Mouse (Mus musculus): ENCODE measurements around the gene Eif2d. TPM values are rescaled to one million over a fixed set of nuclear protein-coding genes. Genes with fewer than 3 reads are reported as not detected.

The Eif2d gene
- polyA plus RNA-seq, 1 experiment, result 41.9 TPM

DNA sequence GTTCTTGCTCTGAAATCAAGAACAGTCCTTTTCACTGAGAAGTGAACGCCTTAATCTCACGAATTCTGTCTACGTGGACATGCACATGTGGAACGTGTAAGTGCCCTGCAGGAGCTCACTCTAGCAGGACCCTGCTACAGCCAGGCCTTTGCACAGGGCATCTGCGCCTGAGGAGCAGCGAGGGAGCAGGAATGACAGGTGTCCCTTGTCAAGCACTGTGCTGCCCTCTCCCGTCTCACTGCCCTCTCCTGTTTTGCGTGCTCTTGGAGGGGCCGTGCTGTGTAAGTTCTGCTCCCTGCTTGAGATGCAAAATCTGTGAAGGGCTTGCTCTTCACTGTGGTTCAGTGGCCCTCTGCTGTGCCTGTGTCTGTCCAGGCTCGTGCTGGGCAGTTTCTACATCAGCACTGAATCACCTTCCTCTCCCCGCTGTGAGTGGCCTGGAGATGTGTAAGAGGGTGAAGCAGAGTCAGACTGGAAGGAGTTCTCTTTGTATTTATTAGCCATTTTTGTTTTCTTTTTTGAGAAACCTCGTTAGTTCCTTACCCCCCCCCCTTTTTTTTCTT lies 21.4 kb downstream of the Eif2d start:
- H3K27ac ChIP-seq (ENCODE audit: control insufficient read depth, insufficient read depth, low read length), result no peak overlapping the region
- 93% methylated on average over 12 of the region's 12 CpGs for WGBS
- TF ChIP-seq POLR2A (IDR thresholded peaks at IDR 0.05; ENCODE audit: control insufficient read depth, extremely low read depth, insufficient read depth, low read length, poor library complexity) (no peak), CTCF (IDR thresholded peaks at IDR 0.05; ENCODE audit: borderline replicate concordance, control insufficient read depth, extremely low read depth, insufficient read depth, low read length, poor library complexity) (no peak)
- H3K36me3 ChIP-seq (ENCODE audit: control insufficient read depth, insufficient read depth, low read length), result peaks cover 65% of the 10 kb centered on the region
- no peak for DNase-seq
- H3K4me3 ChIP-seq (ENCODE audit: control insufficient read depth, insufficient read depth, low read length), result no peak overlapping the region
- H3K4me1 ChIP-seq (replicated peaks; ENCODE audit: control insufficient read depth, insufficient read depth, low read length), result no peaks in the 10 kb centered on the region
- H3K27me3 ChIP-seq (ENCODE audit: control insufficient read depth, insufficient read depth, low read length), result no peaks in the 10 kb centered on the region

GRCm38 (mm10) chr1:131175189-131175588 lies 22.2 kb downstream of the Eif2d start:
- Histone ChIP-seq H3K27ac (ENCODE audit: control insufficient read depth, insufficient read depth, low read length) (no peak overlapping the region), H3K4me1 (replicated peaks; ENCODE audit: control insufficient read depth, insufficient read depth, low read length) (no peaks in the 10 kb centered on the region), H3K27me3 (ENCODE audit: control insufficient read depth, insufficient read depth, low read length) (no peaks in the 10 kb centered on the region), H3K4me3 (ENCODE audit: control insufficient read depth, insufficient read depth, low read length) (no peak overlapping the region), H3K36me3 (ENCODE audit: control insufficient read depth, insufficient read depth, low read length) (peaks cover 73% of the 10 kb centered on the region)
- DNase-seq, result no peak
- TF ChIP-seq CTCF (IDR thresholded peaks at IDR 0.05; ENCODE audit: borderline replicate concordance, control insufficient read depth, extremely low read depth, insufficient read depth, low read length, poor library complexity) (no peak), POLR2A (IDR thresholded peaks at IDR 0.05; ENCODE audit: control insufficient read depth, extremely low read depth, insufficient read depth, low read length, poor library complexity) (no peak)
- WGBS, result 100% methylated on average over 1 of the region's 1 CpGs

GRCm38 (mm10) chr1:131175819-131176218 lies 22.8 kb downstream of the Eif2d start:
- Histone ChIP-seq H3K27ac (ENCODE audit: control insufficient read depth, insufficient read depth, low read length) (no peak overlapping the region), H3K27me3 (ENCODE audit: control insufficient read depth, insufficient read depth, low read length) (no peaks in the 10 kb centered on the region), H3K36me3 (ENCODE audit: control insufficient read depth, insufficient read depth, low read length) (peaks cover 74% of the 10 kb centered on the region), H3K4me3 (ENCODE audit: control insufficient read depth, insufficient read depth, low read length) (no peak overlapping the region), H3K4me1 (replicated peaks; ENCODE audit: control insufficient read depth, insufficient read depth, low read length) (no peaks in the 10 kb centered on the region)
- no peak for DNase-seq
- TF ChIP-seq CTCF (IDR thresholded peaks at IDR 0.05; ENCODE audit: borderline replicate concordance, control insufficient read depth, extremely low read depth, insufficient read depth, low read length, poor library complexity), result no peak
- no peak for TF ChIP-seq POLR2A (IDR thresholded peaks at IDR 0.05; ENCODE audit: control insufficient read depth, extremely low read depth, insufficient read depth, low read length, poor library complexity)
- 99% methylated on average over 8 of the region's 8 CpGs for WGBS

DNA sequence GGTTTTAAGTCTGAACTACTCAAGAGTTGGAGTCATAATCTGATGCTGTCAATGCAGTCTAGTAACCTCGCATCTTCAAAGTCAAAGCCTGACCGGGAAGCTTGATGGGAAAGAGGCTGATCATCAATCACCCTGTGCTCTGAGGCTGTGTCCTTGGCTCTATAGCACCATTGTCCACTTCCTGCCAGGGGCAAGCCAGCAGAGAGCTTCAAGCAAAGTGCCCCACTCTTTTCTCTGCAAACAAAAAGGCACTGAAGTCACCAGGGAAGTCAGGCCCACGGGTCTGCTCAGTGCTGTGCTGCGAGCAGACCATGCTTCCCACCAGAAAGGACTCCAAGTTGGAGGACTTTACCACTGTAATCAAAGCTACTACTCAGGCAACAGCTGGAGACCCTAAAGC lies 24.3 kb downstream of the Eif2d start:
- no peaks in the 10 kb centered on the region for H3K27me3 ChIP-seq (ENCODE audit: control insufficient read depth, insufficient read depth, low read length)
- no peak for DNase-seq
- H3K36me3 ChIP-seq (ENCODE audit: control insufficient read depth, insufficient read depth, low read length), result peaks cover 71% of the 10 kb centered on the region
- H3K4me3 ChIP-seq (ENCODE audit: control insufficient read depth, insufficient read depth, low read length), result no peak overlapping the region
- peaks cover 5% of the 10 kb centered on the region for H3K4me1 ChIP-seq (replicated peaks; ENCODE audit: control insufficient read depth, insufficient read depth, low read length)
- 96% methylated on average over 4 of the region's 4 CpGs for WGBS
- no peak overlapping the region for H3K27ac ChIP-seq (ENCODE audit: control insufficient read depth, insufficient read depth, low read length)
- TF ChIP-seq POLR2A (IDR thresholded peaks at IDR 0.05; ENCODE audit: control insufficient read depth, extremely low read depth, insufficient read depth, low read length, poor library complexity), result no peak
- TF ChIP-seq CTCF (IDR thresholded peaks at IDR 0.05; ENCODE audit: borderline replicate concordance, control insufficient read depth, extremely low read depth, insufficient read depth, low read length, poor library complexity), result no peak

GRCm38 (mm10) chr1:131178083-131178482 lies 25.1 kb downstream of the Eif2d start:
- peaks cover 66% of the 10 kb centered on the region for H3K36me3 ChIP-seq (ENCODE audit: control insufficient read depth, insufficient read depth, low read length)

DNA sequence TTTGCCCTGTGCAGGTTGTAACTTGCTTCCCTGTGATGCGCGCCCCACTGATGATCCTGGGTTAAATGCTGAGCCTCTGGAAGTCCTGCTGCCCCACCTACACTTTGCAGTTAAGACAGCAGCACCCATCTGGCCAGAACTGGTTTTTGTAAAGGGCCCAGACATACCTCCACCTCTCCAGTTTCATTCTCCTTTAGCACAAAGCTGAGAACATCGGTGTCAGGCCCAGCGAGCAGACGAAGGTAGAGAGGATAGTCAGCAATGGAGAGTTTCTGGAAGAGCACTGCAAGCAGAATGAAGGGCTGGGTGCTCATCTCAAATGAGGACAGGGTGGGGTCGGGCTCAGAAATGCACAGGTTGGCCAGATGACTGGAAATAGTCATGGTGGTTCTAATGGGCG lies 27.4 kb downstream of the Eif2d start:
- 97% methylated on average over 7 of the region's 7 CpGs for WGBS
- H3K27me3 ChIP-seq (ENCODE audit: control insufficient read depth, insufficient read depth, low read length), result no peaks in the 10 kb centered on the region
- no peak for DNase-seq
- H3K4me3 ChIP-seq (ENCODE audit: control insufficient read depth, insufficient read depth, low read length), result no peak overlapping the region
- TF ChIP-seq POLR2A (IDR thresholded peaks at IDR 0.05; ENCODE audit: control insufficient read depth, extremely low read depth, insufficient read depth, low read length, poor library complexity) (no peak), CTCF (IDR thresholded peaks at IDR 0.05; ENCODE audit: borderline replicate concordance, control insufficient read depth, extremely low read depth, insufficient read depth, low read length, poor library complexity) (no peak)
- H3K36me3 ChIP-seq (ENCODE audit: control insufficient read depth, insufficient read depth, low read length), result peaks cover 60% of the 10 kb centered on the region
- H3K27ac ChIP-seq (ENCODE audit: control insufficient read depth, insufficient read depth, low read length), result no peak overlapping the region
- peaks cover 29% of the 10 kb centered on the region for H3K4me1 ChIP-seq (replicated peaks; ENCODE audit: control insufficient read depth, insufficient read depth, low read length)

More at GRCm38 (mm10) chr1:131178083-131178482, 25.1 kb downstream of the Eif2d start:
- Histone ChIP-seq H3K4me3 (ENCODE audit: control insufficient read depth, insufficient read depth, low read length) (no peak overlapping the region), H3K27ac (ENCODE audit: control insufficient read depth, insufficient read depth, low read length) (no peak overlapping the region), H3K27me3 (ENCODE audit: control insufficient read depth, insufficient read depth, low read length) (no peaks in the 10 kb centered on the region), H3K4me1 (replicated peaks; ENCODE audit: control insufficient read depth, insufficient read depth, low read length) (peaks cover 8% of the 10 kb centered on the region)
- WGBS, result 93% methylated on average over 5 of the region's 5 CpGs
- no peak for DNase-seq
- no peak for TF ChIP-seq CTCF (IDR thresholded peaks at IDR 0.05; ENCODE audit: borderline replicate concordance, control insufficient read depth, extremely low read depth, insufficient read depth, low read length, poor library complexity)
- TF ChIP-seq POLR2A (IDR thresholded peaks at IDR 0.05; ENCODE audit: control insufficient read depth, extremely low read depth, insufficient read depth, low read length, poor library complexity), result no peak
